Mouse (Mus musculus): ENCODE results near the gene Eml4. TPM values are rescaled to one million over a fixed set of nuclear protein-coding genes. Genes with fewer than 3 reads are reported as not detected.
A peak's percentile ranks its signal among the peaks of the same experiment; 100 is the strongest.

Eml4 gene
- polyA plus RNA-seq, 1 experiment from 2014 or later = 4.7 TPM

DNA sequence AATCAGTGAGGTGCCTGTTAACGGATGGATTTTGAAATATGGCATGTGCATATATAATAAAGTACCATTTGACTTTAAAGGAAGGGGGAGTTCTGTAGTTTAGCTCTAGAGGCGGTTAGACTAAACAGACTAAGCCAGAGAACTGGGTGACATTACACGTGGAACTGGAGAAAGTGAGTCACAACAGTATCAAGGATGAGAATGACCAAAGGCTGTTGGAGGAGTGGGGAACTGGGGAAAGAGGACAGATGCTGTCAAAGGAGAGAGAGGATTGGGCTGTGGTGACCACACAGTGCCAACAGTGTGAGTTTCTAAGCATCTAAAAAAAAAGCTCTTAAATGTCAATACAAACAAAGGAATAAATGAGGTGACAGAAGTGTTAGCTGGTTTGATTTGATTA, 29.1 kb downstream of the Eml4 start:
- no peak for TF ChIP-seq CTCF (IDR thresholded peaks at IDR 0.05; ENCODE audit: low read depth)
- TF ChIP-seq EP300 (IDR thresholded peaks at IDR 0.05; ENCODE audit: low read depth) = no peak
- Histone ChIP-seq H3K4me2 (ENCODE audit: low read depth, low read length) (no peak overlapping the region), H3K4me3 (ENCODE audit: low read depth, low read length) (no peak overlapping the region), H3K9ac (replicated peaks) (no peak overlapping the region), H3K27me3 (ENCODE audit: insufficient read depth, low read length) (no peaks in the 10 kb centered on the region), H3K9me3 (ENCODE audit: low read length) (no peaks in the 10 kb centered on the region), H3K4me1 (ENCODE audit: insufficient read depth) (peaks cover 8% of the 10 kb centered on the region), H3K27ac (ENCODE audit: low read depth) (no peak overlapping the region), H3K36me3 (replicated peaks; ENCODE audit: insufficient read depth, low read length) (no peaks in the 10 kb centered on the region)
- DNase-seq (no peak), ATAC-seq (no peak)
- WGBS (ENCODE audit: insufficient replicate concordance) = 78% methylated on average over 3 of the region's 3 CpGs

- TF ChIP-seq CTCF (IDR thresholded peaks at IDR 0.05; ENCODE audit: low read depth) (no peak), EP300 (IDR thresholded peaks at IDR 0.05; ENCODE audit: low read depth) (no peak)
- peaks cover 5% of the 10 kb centered on the region; the same call in 1 of the 2 replicates for H3K4me1 ChIP-seq (ENCODE audit: insufficient read depth)
- no peaks in the 10 kb centered on the region for H3K27me3 ChIP-seq (ENCODE audit: insufficient read depth, low read length)
- ATAC-seq = no peak
- H3K4me3 ChIP-seq (ENCODE audit: low read depth, low read length) = no peak overlapping the region
- H3K9ac ChIP-seq (replicated peaks) = no peak overlapping the region
- H3K27ac ChIP-seq (ENCODE audit: low read depth) = no peak overlapping the region
- no peaks in the 10 kb centered on the region for H3K9me3 ChIP-seq (ENCODE audit: low read length)
- H3K4me2 ChIP-seq (ENCODE audit: low read depth, low read length) = no peak overlapping the region
- whole genome bisulfite sequencing (ENCODE audit: insufficient replicate concordance) = 74% methylated on average over 5 of the region's 5 CpGs
- no peaks in the 10 kb centered on the region for H3K36me3 ChIP-seq (replicated peaks; ENCODE audit: insufficient read depth, low read length)
- DNase-seq = no peak
Observed at GRCm38 (mm10) chr17:83382752-83383151, 32.0 kb downstream of the Eml4 start.

- Histone ChIP-seq H3K27me3 (ENCODE audit: insufficient read depth, low read length) (no peaks in the 10 kb centered on the region), H3K4me1 (ENCODE audit: insufficient read depth) (peaks cover 5% of the 10 kb centered on the region; the same call in 1 of the 2 replicates), H3K4me2 (ENCODE audit: low read depth, low read length) (no peak overlapping the region), H3K27ac (ENCODE audit: low read depth) (no peak overlapping the region), H3K9ac (replicated peaks) (no peak overlapping the region), H3K36me3 (replicated peaks; ENCODE audit: insufficient read depth, low read length) (no peaks in the 10 kb centered on the region), H3K9me3 (ENCODE audit: low read length) (no peaks in the 10 kb centered on the region), H3K4me3 (ENCODE audit: low read depth, low read length) (no peak overlapping the region)
- DNase-seq (no peak), ATAC-seq (no peak)
- 81% methylated on average over 2 of the region's 2 CpGs for WGBS (ENCODE audit: insufficient replicate concordance)
- TF ChIP-seq EP300 (IDR thresholded peaks at IDR 0.05; ENCODE audit: low read depth) (no peak), CTCF (IDR thresholded peaks at IDR 0.05; ENCODE audit: low read depth) (no peak)
Observed at GRCm38 (mm10) chr17:83384981-83385380, 34.2 kb downstream of the Eml4 start.

DNA sequence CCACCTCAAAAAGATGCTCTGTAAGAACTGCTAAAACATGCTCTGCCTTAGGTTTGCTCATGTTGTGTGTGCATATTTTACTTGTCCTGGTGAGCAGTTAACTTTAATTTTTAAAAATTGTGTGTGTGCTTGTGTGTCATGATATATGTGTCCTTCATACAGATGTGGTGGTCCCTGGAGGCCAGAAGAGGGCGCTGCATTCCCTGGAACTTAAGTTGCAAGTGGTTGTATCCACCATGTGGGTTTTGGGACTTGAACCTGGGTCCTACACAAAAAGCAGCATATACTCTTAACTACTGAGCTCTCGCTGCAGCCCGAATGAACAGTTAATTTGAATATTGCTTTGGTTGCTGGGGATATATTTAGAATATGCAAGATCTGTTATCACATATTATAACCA, 36.4 kb downstream of the Eml4 start:
- no peak overlapping the region for H3K4me2 ChIP-seq (ENCODE audit: low read depth, low read length)
- no peak overlapping the region for H3K9ac ChIP-seq (replicated peaks)
- DNase-seq (no peak), ATAC-seq (no peak)
- H3K27ac ChIP-seq (ENCODE audit: low read depth) = no peak overlapping the region
- WGBS (ENCODE audit: insufficient replicate concordance) = 76% methylated on average over 3 of the region's 3 CpGs
- TF ChIP-seq EP300 (IDR thresholded peaks at IDR 0.05; ENCODE audit: low read depth) (no peak), CTCF (IDR thresholded peaks at IDR 0.05; ENCODE audit: low read depth) (peak; percentile 43)
- peaks cover 2% of the 10 kb centered on the region; the same call in 1 of the 2 replicates for H3K4me1 ChIP-seq (ENCODE audit: insufficient read depth)
- no peaks in the 10 kb centered on the region for H3K9me3 ChIP-seq (ENCODE audit: low read length)
- H3K27me3 ChIP-seq (ENCODE audit: insufficient read depth, low read length) = no peaks in the 10 kb centered on the region
- H3K4me3 ChIP-seq (ENCODE audit: low read depth, low read length) = no peak overlapping the region
- H3K36me3 ChIP-seq (replicated peaks; ENCODE audit: insufficient read depth, low read length) = no peaks in the 10 kb centered on the region

DNA sequence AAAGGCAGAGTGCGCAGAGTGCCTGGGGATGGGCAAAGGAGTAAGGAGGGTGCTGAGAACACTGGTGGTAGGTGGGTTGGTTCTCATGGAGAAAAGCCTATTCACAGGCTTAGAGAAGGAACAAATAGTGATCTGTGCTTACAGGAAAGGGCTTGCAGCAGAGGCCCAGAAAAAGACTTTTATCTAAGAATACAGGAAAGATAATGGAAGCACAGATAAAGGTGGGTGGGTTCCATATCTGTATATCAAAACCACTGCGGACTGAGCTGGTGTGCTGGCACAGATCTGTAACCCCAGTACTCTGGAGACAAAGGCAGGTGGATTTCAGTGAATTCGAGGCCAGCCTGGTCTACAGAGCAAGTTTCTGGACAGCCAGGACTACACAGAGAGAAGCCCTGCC, 43.3 kb downstream of the Eml4 start:
- 59% methylated on average over 3 of the region's 3 CpGs for WGBS (ENCODE audit: insufficient replicate concordance)
- ATAC-seq = no peak

DNA sequence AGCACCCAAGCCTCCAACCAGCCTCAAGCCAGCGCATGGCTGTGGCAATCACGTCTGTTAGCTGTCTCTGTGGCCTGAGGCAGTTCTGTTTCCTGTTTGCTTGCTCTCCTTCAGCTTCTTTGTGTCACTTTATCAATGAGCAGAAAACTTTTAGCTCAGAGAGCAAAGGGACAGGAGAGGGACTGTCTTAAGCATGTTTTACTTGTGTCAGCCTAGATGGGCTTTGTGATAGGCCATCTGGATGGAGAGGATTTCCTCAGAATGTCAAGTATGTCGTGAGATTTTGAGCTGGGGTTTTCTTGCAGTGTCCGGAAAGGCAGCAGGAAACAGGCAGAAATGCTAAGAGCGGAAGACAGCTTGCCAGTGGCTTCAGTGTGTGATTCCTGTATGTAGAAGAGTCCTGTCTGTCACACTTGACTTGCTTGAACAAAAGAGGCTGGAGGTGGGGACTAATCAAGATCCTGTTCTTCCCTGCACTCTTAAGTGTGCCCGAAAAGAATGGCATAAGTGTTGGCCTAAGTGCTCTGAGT, 46.9 kb downstream of the Eml4 start:
- Histone ChIP-seq H3K4me2 (ENCODE audit: low read depth, low read length) (peak overlapping the region; percentile 55), H3K9me3 (ENCODE audit: low read length) (no peaks in the 10 kb centered on the region), H3K4me3 (ENCODE audit: low read depth, low read length) (0 out of 2 replicates have a peak overlapping the region, but pooled peaks have one; percentile 2), H3K27ac (ENCODE audit: low read depth) (peak overlapping the region; percentile 90), H3K9ac (replicated peaks) (no peak overlapping the region), H3K4me1 (ENCODE audit: insufficient read depth) (peaks cover 17% of the 10 kb centered on the region), H3K36me3 (replicated peaks; ENCODE audit: insufficient read depth, low read length) (no peaks in the 10 kb centered on the region), H3K27me3 (ENCODE audit: insufficient read depth, low read length) (no peaks in the 10 kb centered on the region)
- DNase-seq (peak; percentile 27), ATAC-seq (peak; percentile 64)
- TF ChIP-seq EP300 (IDR thresholded peaks at IDR 0.05; ENCODE audit: low read depth) (peak; percentile 32; the same call in 1 of the 2 replicates), CTCF (IDR thresholded peaks at IDR 0.05; ENCODE audit: low read depth) (no peak)
- 26% methylated on average over 6 of the region's 6 CpGs for WGBS (ENCODE audit: insufficient replicate concordance)

More for the DNA sequence above, 43.3 kb downstream of the Eml4 start:
- no peaks in the 10 kb centered on the region for H3K27me3 ChIP-seq (ENCODE audit: insufficient read depth, low read length)
- peaks cover 17% of the 10 kb centered on the region for H3K4me1 ChIP-seq (ENCODE audit: insufficient read depth)
- no peak overlapping the region for H3K4me3 ChIP-seq (ENCODE audit: low read depth, low read length)
- DNase-seq = no peak
- H3K27ac ChIP-seq (ENCODE audit: low read depth) = no peak overlapping the region
- no peak overlapping the region for H3K4me2 ChIP-seq (ENCODE audit: low read depth, low read length)
- no peak overlapping the region for H3K9ac ChIP-seq (replicated peaks)
- no peaks in the 10 kb centered on the region for H3K36me3 ChIP-seq (replicated peaks; ENCODE audit: insufficient read depth, low read length)
- TF ChIP-seq EP300 (IDR thresholded peaks at IDR 0.05; ENCODE audit: low read depth) (no peak), CTCF (IDR thresholded peaks at IDR 0.05; ENCODE audit: low read depth) (no peak)
- no peaks in the 10 kb centered on the region for H3K9me3 ChIP-seq (ENCODE audit: low read length)
